Mouse (Mus musculus): ENCODE measurements at regions not wholly inside any gene's neighbourhood (a gene's known extent, or its start where the extent isn't known, plus 50 kb on each side); places are given as distances from the start of the nearest gene placed in this dataset.

- no peak for DNase-seq (ENCODE audit: low spot score)
These were observed 54.1 kb upstream of the 1700012A03Rik start for GRCm38 (mm10) chr6:31995977-31996376.

- DNase-seq (ENCODE audit: low spot score), result no peak
These were observed 54.8 kb upstream of the 1700012A03Rik start for GRCm38 (mm10) chr6:31995249-31995648.

GRCm38 (mm10) chr6:31985698-31986097 lies 64.3 kb upstream of the 1700012A03Rik start:
- peak; percentile 21 for DNase-seq (ENCODE audit: low spot score)

DNA sequence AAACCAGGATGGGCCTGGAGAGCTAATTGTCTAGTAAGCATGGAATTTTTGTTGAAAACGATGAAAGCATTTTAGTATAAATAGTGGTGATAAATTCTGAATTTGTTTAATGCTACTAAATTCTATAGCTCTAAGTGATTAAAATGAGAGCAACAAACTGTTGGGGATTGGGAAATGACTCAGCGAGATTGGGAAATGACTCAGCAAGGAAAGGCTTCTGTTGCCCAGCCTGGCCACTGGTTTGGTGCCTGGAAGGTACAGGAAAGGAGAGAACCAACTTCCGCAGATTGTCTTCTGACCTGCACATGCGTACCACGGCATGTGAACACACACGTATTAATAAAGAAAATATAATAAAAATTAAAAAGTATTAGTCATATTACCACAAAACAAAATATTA lies 73.3 kb upstream of the 1700012A03Rik start:
- DNase-seq (ENCODE audit: low spot score), result no peak

- no peak for DNase-seq (ENCODE audit: low spot score)
These were observed 102.0 kb upstream of the 1700012A03Rik start for GRCm38 (mm10) chr6:31948063-31948481.

DNA sequence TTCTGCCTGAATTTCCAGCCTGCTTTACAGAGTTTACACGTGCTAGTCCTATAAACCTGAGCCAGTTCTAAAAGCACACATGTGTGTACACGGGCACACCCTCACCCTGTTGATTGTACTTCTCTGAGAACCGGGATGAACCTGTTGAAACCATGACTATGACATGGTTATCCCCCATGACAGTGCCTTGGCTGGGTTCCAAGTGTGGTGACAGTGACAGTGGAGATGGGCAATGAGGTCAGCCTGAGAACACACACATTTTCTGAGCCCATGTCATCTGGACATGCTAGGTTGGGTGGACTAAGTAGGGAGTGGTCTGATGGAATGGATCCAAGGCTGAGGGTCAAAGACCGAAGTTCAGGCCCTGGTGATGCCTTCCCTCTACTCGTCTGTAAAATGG lies 103.5 kb upstream of the 1700012A03Rik start:
- no peak for DNase-seq (ENCODE audit: low spot score)

GRCm38 (mm10) chr6:31945347-31945746 lies 104.7 kb upstream of the 1700012A03Rik start:
- DNase-seq (ENCODE audit: low spot score), result no peak

DNA sequence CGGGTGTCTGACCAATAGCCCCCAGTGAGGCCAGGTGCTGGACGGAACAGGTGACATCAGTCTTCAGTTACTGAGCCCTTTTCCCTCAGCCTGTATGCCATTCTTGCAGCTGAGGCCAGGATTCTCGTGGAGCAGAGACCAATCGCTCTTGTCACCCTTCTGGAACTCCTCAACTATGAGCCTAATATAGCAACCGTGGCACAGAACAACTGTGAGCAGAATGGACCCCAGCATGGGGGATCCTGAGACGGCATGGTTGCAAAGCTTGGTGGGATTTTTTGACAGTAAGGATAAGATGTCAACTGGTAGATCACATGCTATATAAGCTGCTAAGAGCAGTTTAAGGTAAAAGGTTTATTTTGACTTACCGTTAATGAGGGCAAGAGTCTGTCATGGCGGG lies 105.5 kb upstream of the 1700012A03Rik start:
- DNase-seq (ENCODE audit: low spot score), result no peak

- peak; percentile 47 for DNase-seq (ENCODE audit: low spot score)
These were observed 107.3 kb upstream of the 1700012A03Rik start for GRCm38 (mm10) chr6:31942696-31943095.

DNA sequence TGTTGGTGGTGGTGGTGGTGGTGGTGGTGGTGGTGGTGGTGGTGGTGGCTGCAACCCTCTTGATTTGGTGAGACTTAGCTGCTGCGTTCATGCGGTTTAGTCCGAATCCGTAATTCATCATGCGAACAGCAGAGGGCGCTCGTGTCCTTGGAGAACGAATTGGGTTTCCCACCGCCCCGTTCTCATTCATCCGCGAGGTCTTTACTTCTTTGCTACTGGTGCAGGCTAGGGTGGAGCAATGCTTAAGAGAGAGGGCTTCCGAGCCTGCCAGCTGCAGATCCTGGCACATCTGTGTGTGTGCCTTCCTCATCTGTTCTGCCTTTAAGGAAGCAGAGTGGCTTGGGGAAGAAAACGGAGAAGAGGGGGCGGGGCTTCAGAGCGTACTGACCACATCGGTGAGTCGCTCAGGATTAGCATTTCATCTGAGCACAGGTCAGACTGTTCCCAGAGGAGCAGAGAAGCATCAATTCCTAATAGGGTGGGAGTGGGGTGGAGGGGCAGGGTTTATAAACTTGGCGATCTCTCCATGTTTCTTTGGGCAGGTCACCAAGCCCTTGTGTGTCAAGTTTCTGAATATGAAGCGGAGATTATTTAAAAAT lies 111.7 kb upstream of the 1700012A03Rik start:
- DNase-seq (ENCODE audit: low spot score), result peak; percentile 92

GRCm38 (mm10) chr6:31937146-31937545 lies 112.9 kb upstream of the 1700012A03Rik start:
- DNase-seq (ENCODE audit: low spot score), result no peak

- DNase-seq (ENCODE audit: low spot score), result no peak
These were observed 115.2 kb upstream of the 1700012A03Rik start for GRCm38 (mm10) chr6:31934826-31935225.

DNA sequence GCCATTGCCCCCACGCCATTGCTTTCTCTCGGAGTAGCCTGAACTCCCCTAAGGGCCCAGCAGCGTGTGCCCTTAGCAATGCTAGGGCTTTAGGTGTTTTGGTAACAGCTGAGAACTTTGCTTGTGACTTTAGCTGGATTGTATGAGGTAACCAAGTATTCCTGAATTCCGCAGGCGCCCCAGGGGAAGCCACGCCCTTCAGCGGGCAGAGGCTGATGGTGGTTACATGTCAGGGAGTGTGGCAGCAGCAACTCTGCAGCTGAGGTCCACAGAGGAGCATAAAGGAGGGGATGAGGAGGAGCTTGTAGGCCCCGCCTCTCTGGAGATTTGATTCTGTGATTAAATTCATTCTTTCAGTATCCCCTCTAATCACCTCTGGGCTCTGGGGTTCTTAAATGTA lies 116.1 kb upstream of the 1700012A03Rik start:
- DNase-seq (ENCODE audit: low spot score), result no peak

- peak; percentile 24 for DNase-seq (ENCODE audit: low spot score)
These were observed 116.7 kb upstream of the 1700012A03Rik start for GRCm38 (mm10) chr6:31933364-31933763.

GRCm38 (mm10) chr6:31931116-31931515 lies 118.9 kb upstream of the 1700012A03Rik start:
- no peak for DNase-seq (ENCODE audit: low spot score)

- DNase-seq (ENCODE audit: low spot score), result no peak
These were observed 120.9 kb upstream of the 1700012A03Rik start for GRCm38 (mm10) chr6:31929165-31929564.

DNA sequence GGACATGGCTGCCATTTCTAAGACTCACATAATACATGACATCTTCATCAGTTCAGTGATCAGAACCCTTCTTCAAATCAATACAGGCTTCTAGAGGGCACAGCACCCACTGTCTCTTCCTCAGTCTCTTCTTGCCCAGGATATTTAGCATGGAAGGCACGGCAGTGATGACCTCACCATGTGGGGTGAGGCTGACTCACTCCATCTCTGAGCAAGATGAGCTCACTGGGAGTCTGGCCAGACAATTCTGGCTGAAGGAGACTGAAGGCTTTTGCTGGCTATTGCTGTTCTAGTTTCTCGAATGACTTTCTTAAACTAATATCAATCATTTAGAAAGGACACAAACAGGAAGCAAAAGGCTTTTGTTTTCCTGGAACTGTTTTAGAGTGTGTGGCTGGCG lies 122.9 kb upstream of the 1700012A03Rik start:
- no peak for DNase-seq (ENCODE audit: low spot score)

DNA sequence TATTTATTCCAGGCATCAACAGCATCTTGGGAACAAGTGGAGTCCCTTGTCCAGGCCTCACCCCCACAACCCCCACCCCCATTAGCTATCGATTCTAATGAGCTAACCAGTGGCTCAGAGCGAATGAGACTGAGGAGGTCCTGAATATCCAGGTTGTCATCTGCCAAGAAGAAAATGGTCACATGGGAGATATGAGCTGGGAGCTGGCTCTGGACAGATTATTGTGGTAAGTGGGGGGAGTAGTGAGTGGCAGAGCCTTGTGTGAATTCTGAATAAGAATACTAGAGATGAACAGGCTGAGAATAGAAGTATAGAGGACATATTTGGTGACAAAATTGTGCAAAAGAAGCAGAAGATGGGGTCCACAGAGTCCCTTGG lies 125.4 kb upstream of the 1700012A03Rik start:
- no peak for DNase-seq (ENCODE audit: low spot score)

DNA sequence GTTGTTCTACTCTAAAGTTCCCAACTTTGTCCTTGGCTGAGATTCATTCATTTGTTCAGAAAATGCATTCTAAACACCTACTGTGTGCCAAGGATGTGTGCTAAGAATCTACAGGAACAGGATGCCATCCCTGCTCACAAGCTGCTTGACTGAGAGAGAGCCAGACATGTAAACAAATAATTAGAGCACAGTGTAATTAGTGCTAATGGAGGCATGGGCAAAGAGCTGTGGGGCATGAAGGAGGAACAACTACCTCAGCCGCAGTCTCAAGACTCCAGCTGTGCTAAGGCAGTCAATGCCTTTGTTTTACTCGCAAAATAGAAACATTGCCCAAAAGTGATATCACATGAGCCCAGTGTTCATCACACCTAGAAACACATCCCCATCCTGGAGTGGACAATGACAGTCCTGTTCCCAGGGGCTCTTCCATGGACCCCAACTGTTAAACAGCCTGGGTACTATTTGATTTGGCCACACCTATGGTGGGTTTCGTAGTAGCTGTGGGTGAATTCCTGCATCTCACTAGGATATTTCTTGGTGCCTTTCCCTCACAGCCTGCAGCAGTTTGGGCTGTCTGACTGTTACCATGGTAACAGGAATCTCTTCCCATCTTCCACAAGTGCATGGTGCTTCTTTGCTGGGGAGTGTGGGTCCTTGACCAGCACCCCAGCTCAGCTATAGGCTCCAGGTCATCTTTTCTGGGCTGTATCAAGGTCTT lies 125.9 kb upstream of the 1700012A03Rik start:
- no peak for DNase-seq (ENCODE audit: low spot score)

DNA sequence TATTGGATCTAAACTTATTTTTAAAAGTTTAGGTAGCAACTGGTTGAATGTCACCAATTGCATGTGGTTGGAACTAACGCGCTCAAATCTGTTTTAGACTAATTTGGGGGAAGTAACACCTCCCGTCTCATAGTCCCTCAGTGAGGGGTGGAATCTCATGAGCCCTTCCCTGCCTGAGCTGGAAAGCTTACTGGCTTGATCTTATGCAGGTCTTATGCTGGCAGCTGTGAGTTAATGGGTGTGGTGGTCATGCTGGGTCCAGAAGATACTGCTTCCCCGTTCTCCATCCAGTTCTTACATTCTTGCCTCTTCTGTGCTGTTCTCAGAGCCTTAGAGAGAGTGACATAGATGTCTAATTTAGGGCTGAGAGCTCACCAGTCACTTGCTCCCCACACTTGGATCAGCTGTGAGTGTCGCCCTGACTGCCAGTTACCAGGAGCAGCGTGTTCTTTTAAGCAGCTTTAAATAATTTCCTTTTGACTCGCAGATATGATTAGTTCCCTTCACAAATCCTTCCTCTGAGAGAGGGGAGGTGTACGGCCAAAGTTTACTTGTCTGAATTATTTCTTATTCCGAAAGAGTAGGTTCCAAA lies 128.4 kb upstream of the 1700012A03Rik start:
- DNase-seq (ENCODE audit: low spot score), result no peak

GRCm38 (mm10) chr6:31917411-31918131 lies 132.5 kb upstream of the 1700012A03Rik start:
- DNase-seq (ENCODE audit: low spot score), result no peak

DNA sequence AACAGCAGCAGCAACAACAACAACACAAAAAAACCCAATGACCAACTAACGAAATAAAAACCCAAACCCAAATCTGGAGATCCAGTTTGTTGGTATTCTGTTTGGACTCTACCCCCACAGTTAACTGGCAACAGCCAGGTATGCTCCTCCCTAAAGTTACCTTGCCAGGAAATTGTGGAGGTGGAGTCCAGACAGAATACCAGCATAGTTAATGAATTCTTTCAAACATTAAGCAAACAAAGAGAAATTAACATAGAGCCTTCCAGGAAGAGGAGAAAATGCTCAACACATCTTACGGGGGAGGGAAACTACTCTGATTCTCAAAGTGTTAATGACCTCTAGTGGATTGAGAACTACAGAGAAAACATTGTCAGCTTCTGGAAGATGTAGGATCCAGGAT lies 148.3 kb upstream of the 1700012A03Rik start:
- DNase-seq (ENCODE audit: low spot score), result no peak

DNA sequence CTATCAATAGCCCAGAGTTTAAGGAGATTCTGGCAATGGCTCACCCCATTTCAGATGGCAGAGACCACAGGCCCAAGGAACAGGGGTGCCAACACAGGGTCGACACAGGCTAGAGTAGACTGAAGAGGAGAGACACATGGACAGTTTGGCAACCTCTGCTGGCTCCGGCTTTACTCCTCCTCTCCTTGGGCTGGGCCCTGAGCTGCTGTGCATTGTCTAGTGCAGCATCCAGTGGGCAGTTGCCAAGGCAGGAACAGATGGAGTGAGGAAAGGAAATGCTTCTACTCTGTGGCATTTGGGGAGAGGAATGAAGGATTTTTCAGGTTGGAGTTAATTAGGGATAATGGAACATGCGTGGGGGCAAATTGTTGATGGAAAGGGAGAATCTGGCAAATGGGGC lies 151.0 kb upstream of the 1700012A03Rik start:
- no peak for DNase-seq (ENCODE audit: low spot score)

Measured in retina, embryonic 14.5 days (tissue).